Mouse (Mus musculus) kidney, adult 2 months (tissue): ENCODE results near the gene Idh2. TPM values are rescaled to one million over a fixed set of nuclear protein-coding genes. Genes with fewer than 3 reads are reported as not detected.

Experiments
- DNase-seq: peaks from one replicate; pipeline ENCODE4 v3.0.0; 2021
- H3K27ac ChIP-seq: fragments of 200-500 bp; 2 replicates; pipeline ENCODE4 v1.5.1; 2012; ENCODE audit warnings: low read depth, low read length, control low read depth, inconsistent platforms; ENCODE audit not compliant: insufficient read depth
- H3K27me3 ChIP-seq: fragments of 200-500 bp; replicated peaks from 2 replicates; pipeline ENCODE4 v1.6.1; 2012; ENCODE audit warnings: mild to moderate bottlenecking, moderate library complexity, low read length, inconsistent platforms; ENCODE audit not compliant: control insufficient read depth, insufficient read depth
- H3K36me3 ChIP-seq: fragments of 200-500 bp; 2 replicates; pipeline ENCODE4 v1.6.1; 2012; ENCODE audit warnings: mild to moderate bottlenecking, moderate library complexity, low read length, inconsistent platforms; ENCODE audit not compliant: control insufficient read depth, insufficient read depth
- H3K4me1 ChIP-seq: fragments of 200-500 bp; 2 replicates; pipeline ENCODE4 v1.6.1; 2011; ENCODE audit warnings: low read length; ENCODE audit not compliant: control insufficient read depth, insufficient read depth
- H3K4me3 ChIP-seq: fragments of 200-500 bp; 2 replicates; pipeline ENCODE4 v1.5.1; 2011; ENCODE audit warnings: mild to moderate bottlenecking, low read depth, low read length, control low read depth; ENCODE audit not compliant: insufficient read depth
- CTCF ChIP-seq: fragments of 200-500 bp; conservative IDR thresholded peaks from 2 replicates; pipeline ENCODE4 v1.5.1; 2011; ENCODE audit warnings: low read depth, mild to moderate bottlenecking, control low read depth, low read length, moderate library complexity, mixed read lengths; ENCODE audit not compliant: insufficient read depth, insufficient read length
- POLR2A ChIP-seq: fragments of 200-500 bp; IDR thresholded peaks from one replicate; pipeline ENCODE4 v1.6.1; 2011; ENCODE audit warnings: low read depth, low read length, control low read depth
- WGBS: fragments of 180-500 bp; shearing (Covaris S2); methylation state at CpG from one replicate; pipeline ENCODE4 v1.1.7; 2018; 5-methylcytosine and 5-hydroxymethylcytosine counted together
- polyA plus RNA-seq: library from polyadenylated mRNA; depleted of rRNA; stranded (reverse); fragments of >200 nt; gene quantifications from 2 replicates; pipeline ENCODE4 v1.2.3, GENCODE M21; 2012; rRNA removed

The Idh2 gene
- polyA plus RNA-seq, 1 experiment, result 688 TPM

DNA sequence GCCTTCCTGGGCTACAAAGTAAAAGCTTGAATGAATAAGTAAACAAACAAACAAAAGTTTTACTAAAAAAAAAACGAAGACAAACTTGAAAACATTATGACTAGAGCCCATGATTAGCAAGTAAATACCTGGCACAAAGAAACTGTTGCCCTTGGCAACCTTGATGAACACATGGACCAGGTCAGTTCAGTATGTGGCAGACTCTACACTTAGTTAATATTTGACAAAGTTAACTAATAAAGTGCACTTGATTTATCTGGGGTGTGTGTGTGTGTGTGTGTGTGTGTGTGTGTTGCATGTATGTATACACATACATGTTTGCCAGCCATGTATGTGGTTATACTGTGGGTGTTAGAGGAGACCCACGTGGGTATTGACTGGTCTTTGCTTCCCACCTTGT is 65.4 kb downstream of the Idh2 start:
- WGBS, result 28% methylated on average over 2 of the region's 2 CpGs
- no peaks in the 10 kb centered on the region for H3K36me3 ChIP-seq
- H3K27me3 ChIP-seq, result no peaks in the 10 kb centered on the region
- no peak overlapping the region for H3K4me3 ChIP-seq
- DNase-seq, result peak; percentile 83
- H3K27ac ChIP-seq, result peak overlapping the region; percentile 93
- TF ChIP-seq CTCF (no peak), POLR2A (no peak)
- H3K4me1 ChIP-seq, result peaks cover 55% of the 10 kb centered on the region

- peaks cover 42% of the 10 kb centered on the region for H3K4me1 ChIP-seq
- WGBS, result 58% methylated on average over 4 of the region's 4 CpGs
- peak overlapping the region; percentile 30; the same call in 1 of the 2 replicates for H3K27ac ChIP-seq
- TF ChIP-seq POLR2A, result no peak
- TF ChIP-seq CTCF, result no peak
- no peak overlapping the region for H3K4me3 ChIP-seq
- no peak for DNase-seq
- H3K27me3 ChIP-seq, result no peaks in the 10 kb centered on the region
- no peaks in the 10 kb centered on the region for H3K36me3 ChIP-seq
These were observed 68.2 kb downstream of the Idh2 start for GRCm38 (mm10) chr7:80047041-80047440.

Other genes with a start within 250 kb of the Idh2 start
- 18.0 and 19.6 TPM in 2 replicates for gene Ap3s2, start 194.7 kb downstream of the Idh2 start, polyA plus RNA-seq
- gene Arpin, start 180.0 kb downstream of the Idh2 start, polyA plus RNA-seq, result 15.4 and 17.0 TPM in 2 replicates
- 22.6 and 26.4 TPM in 2 replicates for gene Zfp710, start 90.6 kb downstream of the Idh2 start, polyA plus RNA-seq
- gene Sema4b, start 71.4 kb upstream of the Idh2 start, polyA plus RNA-seq, result 24.4 and 26.3 TPM in 2 replicates
- 333 and 344 TPM in 2 replicates for gene Cib1, start 117.4 kb upstream of the Idh2 start, polyA plus RNA-seq
- 2.4 and 2.6 TPM in 2 replicates for gene Gdpgp1, start 117.5 kb upstream of the Idh2 start, polyA plus RNA-seq
- 1.4 and 1.7 TPM in 2 replicates for gene Ttll13, start 131.0 kb upstream of the Idh2 start, polyA plus RNA-seq
- 21.6 TPM in 2 replicates for gene Ngrn, start 145.8 kb upstream of the Idh2 start, polyA plus RNA-seq
- gene Vps33b, start 154.3 kb upstream of the Idh2 start, polyA plus RNA-seq, result 8.8 and 10.1 TPM in 2 replicates
- gene Prc1, start 179.1 kb upstream of the Idh2 start, polyA plus RNA-seq, result 1.6 and 1.7 TPM in 2 replicates
- gene Rccd1, start 209.1 kb upstream of the Idh2 start, polyA plus RNA-seq, result 3.7 and 5.3 TPM in 2 replicates
- gene Unc45a, start 225.6 kb upstream of the Idh2 start, polyA plus RNA-seq, result 53.3 and 81.0 TPM in 2 replicates
- gene Hddc3, start 227.7 kb upstream of the Idh2 start, polyA plus RNA-seq, result 66.3 and 86.4 TPM in 2 replicates